In genomic region chr12:100280972-100281794, GRCm38 (mm10) we compare ENCODE assay signal across 8 mouse cellular contexts.
A peak's percentile ranks its signal among the peaks of the same experiment; 100 is the strongest.
DNase-seq lines count a peak whose midpoint lies in the region; ATAC-seq lines count a peak whose summit lies in the region.

No protein-coding gene starts in this region.

- peaks cover 44% of the 10 kb centered on the region for H3K4me1 ChIP-seq in embryonic facial prominence, embryonic 15.5 days
- H3K4me1 ChIP-seq in intestine, embryonic 16.5 days (ENCODE audit: control insufficient read depth, insufficient read depth, low read length): peaks cover 49% of the 10 kb centered on the region

- peak overlapping the region; percentile 75; the same call in 1 of the 2 replicates for H3K27ac ChIP-seq in embryonic facial prominence, embryonic 15.5 days (replicated peaks)
- H3K27ac ChIP-seq in intestine, embryonic 16.5 days (ENCODE audit: low read length): peak overlapping the region; percentile 97

- no peaks in the 10 kb centered on the region for H3K27me3 ChIP-seq in embryonic facial prominence, embryonic 15.5 days
- H3K27me3 ChIP-seq in intestine, embryonic 16.5 days (replicated peaks; ENCODE audit: control insufficient read depth, insufficient read depth, low read length): no peaks in the 10 kb centered on the region

- H3K9ac ChIP-seq in embryonic facial prominence, embryonic 15.5 days: no peak overlapping the region
- no peak overlapping the region for H3K9ac ChIP-seq in intestine, embryonic 16.5 days (ENCODE audit: low read depth, low read length)

- peak; percentile 54 to 80 for DNase-seq in adrenal gland, adult (ENCODE audit: inconsistent age in 2 of 2, low spot score in 1 of 2)
- DNase-seq in adrenal gland, postnatal 4 days (ENCODE audit: low spot score in 2 of 2): no peak
- DNase-seq in lung, adult 18-20 months: peak; percentile 80 to 84
- no peak for DNase-seq in right cerebral cortex, postnatal 25 days
- no peak for DNase-seq in urinary bladder, postnatal 4 days (ENCODE audit: low spot score in 2 of 2)
- no peak for DNase-seq in spleen, adult 12 weeks (ENCODE audit: low spot score)

- no peak overlapping the region for H3K4me3 ChIP-seq in embryonic facial prominence, embryonic 15.5 days (replicated peaks)
- H3K4me3 ChIP-seq in intestine, embryonic 16.5 days (ENCODE audit: low read length): no peak overlapping the region

- no peaks in the 10 kb centered on the region for H3K9me3 ChIP-seq in embryonic facial prominence, embryonic 15.5 days (replicated peaks)
- H3K9me3 ChIP-seq in intestine, embryonic 16.5 days (ENCODE audit: control insufficient read depth, low read length): no peaks in the 10 kb centered on the region

- H3K36me3 ChIP-seq in embryonic facial prominence, embryonic 15.5 days: no peaks in the 10 kb centered on the region
- no peaks in the 10 kb centered on the region for H3K36me3 ChIP-seq in intestine, embryonic 16.5 days (ENCODE audit: control insufficient read depth, insufficient read depth, low read length)

- no peak for ATAC-seq in embryonic facial prominence, embryonic 15.5 days (ENCODE audit: insufficient number of reproducible peaks, low FRiP score, low TSS enrichment, low read depth)
- ATAC-seq in intestine, embryonic 16.5 days: peak; percentile 85

- H3K4me2 ChIP-seq in embryonic facial prominence, embryonic 15.5 days (replicated peaks): no peak overlapping the region
- no peak overlapping the region for H3K4me2 ChIP-seq in intestine, embryonic 16.5 days (ENCODE audit: low read depth, low read length)

- 61% methylated on average over 4 of the region's 4 CpGs for WGBS in embryonic facial prominence, embryonic 15.5 days
- 46% methylated on average over 4 of the region's 4 CpGs for WGBS in intestine, embryonic 16.5 days

Comparison
In these comparisons a context has a peak if more than half of its experiments do, and no peak if none do; other contexts are left out.
1. DNase-seq: peak in adrenal gland, adult (2 of 2) and lung, adult 18-20 months (2 of 2); none in adrenal gland, postnatal 4 days (0 of 2), right cerebral cortex, postnatal 25 days (single experiment), urinary bladder, postnatal 4 days (0 of 2) and spleen, adult 12 weeks (single experiment).